Mouse (Mus musculus) right cerebral cortex, postnatal 4 days (tissue): ENCODE results near the gene Entpd3.
"Not testable (repeated sequence)": the region's sequence is repeated elsewhere in the genome, so short reads cannot be mapped to it uniquely, and the experiment has no call there.

Source experiments
- DNase-seq: peaks from one replicate; pipeline ENCODE4 v3.0.0-alpha.2; 2022

Entpd3 gene

GRCm38 (mm10) chr9:120539662-120540251 is at the start of gene Entpd3:
Gene Entpd3, plus strand, starts transcription at chr9:120539818.
- peak; percentile 29 for DNase-seq

- no peak for DNase-seq
Observed at GRCm38 (mm10) chr9:120491509-120491908, 48.1 kb upstream of the Entpd3 start.

DNA sequence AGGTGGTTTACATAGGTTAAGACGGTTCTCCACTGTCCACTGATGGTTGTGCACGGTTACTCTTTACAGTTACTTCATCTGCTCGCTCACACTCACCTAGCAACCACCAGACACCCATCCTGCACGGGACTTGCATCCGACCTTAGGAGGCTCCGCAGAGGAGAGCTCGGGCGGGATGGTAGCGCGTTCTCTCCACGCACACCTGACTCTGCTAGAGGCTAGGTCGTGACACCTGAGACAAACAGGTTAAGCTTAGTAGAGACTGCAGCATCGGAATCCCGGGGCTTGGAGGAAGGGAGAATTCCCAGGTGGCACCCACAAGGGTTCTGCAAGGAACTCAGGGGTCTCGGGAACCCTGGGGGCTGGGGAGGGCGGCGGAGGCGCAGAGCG is 47.6 kb upstream of the Entpd3 start, which contains the start of gene Eif1b:
TSS of gene Eif1b (plus strand) at position 223 of the 390 bp plus-strand sequence.
- DNase-seq = no peak

DNA sequence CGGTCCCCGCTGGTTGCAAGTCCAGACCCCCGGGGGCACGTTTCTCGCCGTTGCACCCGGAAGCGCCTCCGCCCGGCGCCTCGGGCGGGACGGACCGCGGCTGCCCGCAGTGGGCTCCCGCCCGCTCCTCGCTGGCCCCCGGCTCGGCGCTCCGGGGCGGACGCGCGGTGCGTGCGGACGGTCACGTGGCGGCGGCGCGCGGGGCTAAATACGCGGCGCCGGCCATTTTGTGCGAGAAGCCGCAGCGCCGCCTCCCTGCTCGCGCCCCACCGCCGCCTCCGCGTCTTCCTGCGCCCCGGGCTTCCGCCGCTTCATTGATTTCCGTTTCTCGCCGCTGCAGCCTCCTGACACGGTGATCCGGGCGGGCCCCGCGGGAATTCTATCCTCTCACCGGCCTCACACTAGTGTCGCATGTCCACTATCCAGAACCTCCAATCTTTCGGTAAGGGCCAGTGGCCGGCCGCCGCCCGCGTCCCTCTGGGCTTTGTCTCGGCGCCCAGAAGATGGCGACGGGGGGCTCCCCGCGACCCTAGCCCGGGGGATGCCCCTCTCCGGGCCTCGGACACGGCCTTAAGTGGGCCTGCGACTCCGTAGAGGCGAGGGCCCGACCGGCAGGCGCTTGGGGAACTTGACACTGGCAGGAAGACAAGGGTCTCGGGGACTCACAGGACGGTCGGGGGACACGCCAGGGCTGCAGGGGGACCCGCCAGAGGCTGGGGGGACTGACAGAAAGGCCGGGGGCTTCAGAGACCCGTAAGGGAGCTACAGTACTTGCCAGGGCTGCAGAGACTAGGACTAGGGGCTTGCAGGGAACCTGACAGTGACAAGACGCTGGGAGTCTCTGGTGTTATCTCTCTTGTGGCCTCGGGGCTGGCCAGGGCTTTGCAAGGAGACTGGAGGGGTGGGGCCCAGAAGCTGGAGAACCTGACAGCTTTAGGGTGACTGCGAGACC is 46.9 kb upstream of the Entpd3 start:
- peak; percentile 87 for DNase-seq

DNA sequence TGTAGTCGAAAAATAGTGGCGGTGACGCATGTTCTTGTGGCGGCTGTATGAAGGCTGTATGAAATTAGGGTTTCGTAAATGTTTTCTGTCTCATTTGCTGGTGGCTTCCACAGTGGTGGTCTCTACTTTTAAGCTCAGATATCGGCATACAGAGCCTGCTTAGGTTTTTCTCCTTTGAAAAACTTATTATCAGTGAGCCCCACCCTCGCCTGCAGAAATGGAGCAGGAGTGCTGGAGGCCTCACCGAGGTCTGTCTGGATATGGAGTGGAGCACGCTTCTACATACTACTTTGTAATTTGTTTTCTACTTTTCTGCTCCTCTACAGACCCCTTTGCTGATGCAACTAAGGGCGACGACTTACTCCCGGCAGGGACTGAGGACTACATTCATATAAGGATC is 45.8 kb upstream of the Entpd3 start:
- DNase-seq = no peak

DNA sequence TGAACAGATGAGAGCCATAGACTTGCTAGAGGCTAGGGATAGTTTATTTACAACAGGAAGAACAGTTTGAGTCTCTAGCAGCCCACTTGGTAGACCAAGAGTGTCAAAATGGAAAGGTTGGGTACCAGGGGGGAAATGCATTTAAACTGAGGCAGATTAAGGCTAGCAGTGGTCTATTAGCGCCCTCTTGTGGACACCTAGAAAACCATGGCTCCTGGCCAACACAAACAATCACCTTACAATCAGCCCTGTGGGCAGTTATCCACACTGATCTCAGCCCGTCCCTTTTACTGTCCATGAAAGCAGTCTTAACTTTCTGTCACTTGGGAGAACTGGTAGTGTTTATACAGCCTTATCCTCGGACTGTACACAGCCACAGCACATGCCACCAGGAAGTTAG is 42.9 kb upstream of the Entpd3 start:
- peak; percentile 56 for DNase-seq

- DNase-seq = no peak
Observed at GRCm38 (mm10) chr9:120497983-120498382, 41.6 kb upstream of the Entpd3 start.

GRCm38 (mm10) chr9:120501191-120501902 is 38.3 kb upstream of the Entpd3 start:
- no peak for DNase-seq

- DNase-seq = peak; percentile 87
Observed at GRCm38 (mm10) chr9:120502013-120502412, 37.6 kb upstream of the Entpd3 start.

DNA sequence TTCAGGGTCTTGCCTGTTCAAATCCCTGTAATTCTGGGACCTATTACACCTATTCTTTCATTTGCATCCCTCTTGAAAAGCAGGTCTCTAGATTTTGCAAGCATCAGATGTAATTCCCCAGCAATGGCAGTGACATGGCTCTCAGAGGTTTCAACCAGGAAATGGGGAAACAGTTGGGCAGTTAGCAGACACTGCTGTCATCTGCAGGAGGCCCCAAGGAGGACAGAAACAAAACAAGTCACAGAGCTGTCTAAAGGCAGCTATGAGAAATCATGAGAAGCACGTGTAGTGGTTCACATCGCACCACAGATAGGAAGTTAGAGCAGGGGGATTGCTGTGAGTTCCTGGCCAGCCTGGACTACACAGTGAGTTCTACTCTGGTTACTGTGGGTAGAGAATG is 35.2 kb upstream of the Entpd3 start:
- no peak for DNase-seq

DNA sequence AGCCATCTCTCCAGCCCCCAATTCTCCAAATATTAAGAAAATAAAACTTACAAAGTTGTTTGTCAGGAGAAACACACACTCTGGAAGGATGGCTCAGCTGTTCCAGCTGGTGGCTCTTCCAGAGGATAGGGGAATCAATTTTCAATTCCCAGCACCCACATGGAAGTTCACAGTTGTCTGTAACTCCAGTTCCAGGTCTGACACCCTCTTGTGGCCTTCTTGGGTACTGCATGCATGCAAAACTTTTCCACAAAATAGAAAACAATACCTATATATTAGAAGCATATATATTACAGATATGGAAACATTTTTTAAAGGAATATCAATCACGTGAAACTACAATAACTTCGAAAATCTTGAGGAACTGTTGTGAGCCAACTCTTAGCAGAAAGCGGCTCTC is 27.8 kb upstream of the Entpd3 start:
- peak; percentile 52 for DNase-seq

DNA sequence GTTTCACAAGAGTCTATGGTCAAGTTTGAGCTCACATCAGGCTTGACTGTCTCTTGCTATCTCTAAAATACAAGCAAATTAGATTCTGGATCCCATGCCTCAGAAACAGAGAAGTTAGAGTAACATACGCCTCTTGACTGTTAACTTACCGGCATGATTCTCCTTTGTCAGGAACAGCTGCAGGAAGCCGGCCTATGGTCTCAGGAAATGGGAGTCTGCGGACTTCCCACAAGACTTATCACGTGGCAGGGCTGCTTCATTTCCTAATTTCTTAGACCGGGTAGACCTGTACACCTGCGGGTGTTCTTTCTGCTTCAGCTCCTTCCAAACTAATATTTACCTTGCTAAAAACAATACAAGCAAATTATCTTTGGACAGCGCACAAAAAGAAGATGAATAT is 22.9 kb upstream of the Entpd3 start:
- DNase-seq = no peak

DNA sequence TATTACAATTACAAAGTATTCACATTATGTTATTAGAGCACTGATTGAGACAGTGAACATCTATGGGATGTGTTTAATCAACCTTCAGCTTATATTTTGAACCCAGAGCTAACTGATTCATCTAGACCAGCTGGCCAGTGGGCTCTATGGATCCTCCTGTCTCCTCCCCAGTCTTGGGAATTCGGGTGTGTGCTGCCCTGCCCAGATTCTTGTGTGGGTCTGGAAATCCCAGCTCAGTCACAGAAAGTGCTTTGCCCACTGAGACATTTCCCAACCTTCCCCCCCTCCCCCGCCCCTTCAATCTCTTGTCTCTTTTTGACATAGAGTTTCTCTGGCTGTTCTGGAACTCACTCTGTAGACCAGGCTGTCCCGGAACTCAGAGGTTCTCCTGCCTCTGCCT is 20.7 kb upstream of the Entpd3 start:
- DNase-seq = no peak

DNA sequence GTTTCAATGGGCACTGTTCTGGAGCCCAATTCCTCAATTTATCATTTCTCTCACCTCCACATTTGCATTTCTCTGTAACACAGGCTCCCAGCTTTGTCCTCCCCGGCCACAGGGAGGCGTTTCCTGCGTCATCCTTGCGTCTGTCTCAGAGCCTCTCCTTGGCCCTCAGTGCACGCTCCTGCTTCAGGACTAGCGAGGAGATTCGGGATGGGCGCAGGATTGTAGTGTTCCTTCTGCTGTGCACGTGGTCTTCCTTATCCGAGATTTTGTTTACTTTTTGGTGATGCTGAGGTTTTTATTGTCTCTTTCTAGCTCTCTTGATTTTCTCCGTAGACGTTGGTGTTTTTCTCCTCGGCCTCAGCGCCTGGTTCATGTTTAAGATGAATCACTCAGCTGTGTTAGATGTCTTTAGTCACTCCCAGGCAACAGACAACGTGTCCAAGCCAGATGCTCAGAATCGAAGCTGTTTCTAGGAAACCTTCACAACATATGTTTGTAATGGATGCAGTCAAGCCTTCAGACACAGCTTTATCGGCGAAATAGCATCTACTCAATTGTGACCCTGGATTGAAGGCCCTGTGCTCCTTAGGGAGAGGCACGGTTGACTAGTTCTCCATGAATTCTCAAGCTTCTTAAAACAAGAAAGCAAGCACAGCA is 20.0 kb upstream of the Entpd3 start:
- DNase-seq = no peak

GRCm38 (mm10) chr9:120521161-120521560 is 18.5 kb upstream of the Entpd3 start:
- DNase-seq = no peak

- no peak for DNase-seq
Observed at GRCm38 (mm10) chr9:120527270-120527669, 12.3 kb upstream of the Entpd3 start.

DNA sequence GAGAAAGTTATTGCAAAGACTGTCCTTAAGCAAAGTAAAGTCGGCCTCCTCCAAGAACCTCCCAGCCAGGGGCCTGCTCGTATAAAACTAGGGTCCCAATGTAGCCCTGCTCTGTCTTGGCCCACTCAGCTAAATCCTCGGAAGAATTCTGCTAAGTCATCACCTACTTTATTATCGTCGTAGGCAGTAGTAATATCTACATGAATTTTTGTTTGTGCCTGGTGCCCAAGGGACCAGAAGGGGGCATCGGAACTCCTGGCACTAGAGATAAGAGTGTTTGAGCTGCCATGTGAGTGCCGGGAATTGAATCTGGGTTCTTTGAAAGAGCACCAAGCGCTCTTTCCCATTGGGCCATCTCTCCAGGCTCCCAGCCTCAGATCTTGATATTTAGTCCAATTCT is 11.7 kb upstream of the Entpd3 start:
- no peak for DNase-seq

DNA sequence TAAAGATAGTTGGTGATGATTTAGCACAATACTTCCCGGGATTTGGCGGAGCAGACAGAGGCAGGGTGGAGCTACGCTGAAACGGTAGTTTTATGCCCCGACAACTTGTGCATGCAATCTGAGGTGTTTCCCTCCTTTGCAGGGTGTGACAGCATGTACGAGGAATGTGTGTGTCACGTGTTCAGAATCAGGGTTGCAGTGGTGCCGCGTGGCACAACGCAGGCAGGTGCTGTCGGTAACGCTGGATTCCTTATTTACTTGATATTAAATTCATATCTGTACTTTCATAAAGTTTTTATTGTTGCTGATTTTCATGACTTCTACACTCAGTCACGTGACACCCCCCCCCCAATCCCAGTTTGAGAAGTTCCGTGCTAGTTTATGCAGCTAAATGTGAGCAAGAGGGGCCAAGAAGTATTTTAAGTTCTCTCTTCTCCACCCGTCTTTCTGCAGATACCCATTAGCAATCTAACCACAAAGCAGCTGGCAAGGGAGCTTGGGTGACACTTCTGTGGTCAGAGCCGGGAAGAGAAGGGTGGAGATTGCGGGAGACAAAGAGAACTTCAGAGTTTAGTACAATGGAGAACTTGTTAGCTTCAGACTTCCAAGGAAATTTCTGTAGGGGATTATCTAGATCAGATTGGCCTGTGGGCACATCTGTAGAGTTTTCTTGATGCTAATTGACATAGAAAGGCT is 10.7 kb upstream of the Entpd3 start:
- no peak for DNase-seq

GRCm38 (mm10) chr9:120530471-120530870 is 9.1 kb upstream of the Entpd3 start:
- no peak for DNase-seq

DNA sequence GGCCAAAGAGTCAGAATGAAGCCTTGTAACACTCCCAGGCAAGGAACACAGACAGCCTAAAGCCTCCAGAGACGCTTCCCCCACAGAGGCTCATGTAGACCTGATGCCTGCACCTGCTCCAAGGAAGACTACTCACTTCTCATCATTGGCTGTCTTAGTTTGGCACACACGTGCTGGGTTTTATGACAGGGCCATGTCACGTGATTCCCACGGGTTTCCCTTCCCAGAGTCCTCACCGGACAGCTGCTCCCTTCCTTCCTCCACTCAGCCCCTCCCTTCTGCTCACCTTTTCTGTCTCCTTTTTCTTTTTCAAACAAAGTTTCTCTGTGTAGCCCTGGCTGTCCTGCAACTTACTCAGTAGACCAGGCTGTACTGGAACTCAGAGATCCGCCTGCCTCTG is 7.6 kb upstream of the Entpd3 start:
- no peak for DNase-seq

GRCm38 (mm10) chr9:120532691-120533090 is 6.9 kb upstream of the Entpd3 start:
- DNase-seq = no peak

DNA sequence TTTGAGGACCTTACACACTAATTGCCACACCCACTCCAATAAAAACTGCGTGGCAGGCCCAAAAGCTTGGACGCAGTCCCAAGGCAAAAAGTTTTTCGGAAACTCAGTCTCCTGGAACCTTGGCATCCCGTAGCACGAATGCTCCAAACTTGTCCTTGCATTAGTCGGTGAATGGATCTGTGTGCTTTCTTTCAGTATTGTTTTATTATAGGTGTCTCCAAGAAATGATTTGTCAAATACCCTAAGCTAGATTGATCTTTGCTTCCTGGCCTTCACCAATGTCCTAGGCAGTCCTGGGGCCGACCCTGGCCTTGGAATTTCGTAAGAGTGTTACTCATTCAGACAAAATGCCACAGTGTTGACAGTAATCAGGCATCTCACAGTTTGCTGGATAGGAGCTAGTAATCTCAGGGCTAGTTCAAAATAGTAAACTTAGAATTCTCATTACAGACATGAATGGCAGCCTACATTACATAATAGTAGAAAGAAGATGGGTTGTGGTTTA is 6.1 kb upstream of the Entpd3 start:
- not testable (repeated sequence) for DNase-seq
